Mouse (Mus musculus) left cerebral cortex, postnatal 10 days (tissue): ENCODE measurements around the gene Oca2. TPM values are rescaled to one million over a fixed set of nuclear protein-coding genes. Genes with fewer than 3 reads are reported as not detected.

Experiments used
- total RNA-seq, 2 experiments: library from RNA; stranded (reverse); gene quantifications; 2 replicates each; pipeline ENCODE4 v1.2.3; 2021

The Oca2 gene
- total RNA-seq, 2 experiments from 2014 or later, result 0.69 to 1.3 TPM

Other genes starting within 250 kb of the Oca2 start
- 10 to 100 TPM; 77.2 to 78.4 TPM for gene Nipa1, start 219.8 kb upstream of the Oca2 start, total RNA-seq
- gene Herc2, start 189.6 kb upstream of the Oca2 start, total RNA-seq, result 100 to 1,000 TPM; 137 TPM